Mouse (Mus musculus) MEL (cell line): ENCODE results near the gene Ccdc126.

Experiments
- CTCF ChIP-seq, 3 experiments: IDR thresholded peaks in 2 of 3; conservative IDR thresholded peaks in 1 of 3; 2 replicates each; pipeline ENCODE4 v1.5.1; 2011 to 2012; ENCODE audit warnings: low read length in 3 of 3, low read depth in 2 of 3, mild to moderate bottlenecking in 2 of 3, improper control_type of control experiment in 1 of 3, inconsistent platforms in 1 of 3, mixed read lengths in 1 of 3, moderate library complexity in 1 of 3; ENCODE audit not compliant: control insufficient read depth in 1 of 3, insufficient read depth in 1 of 3, poor library complexity in 1 of 3, severe bottlenecking in 1 of 3
- MAZ ChIP-seq: IDR thresholded peaks from 2 replicates; pipeline ENCODE4 v1.6.1; 2012; ENCODE audit warnings: low read depth, mild to moderate bottlenecking, inconsistent platforms, low read length, improper control_type of control experiment
- SMC3 ChIP-seq: IDR thresholded peaks from 2 replicates; pipeline ENCODE4 v1.6.1; 2011; ENCODE audit warnings: low read depth, low read length, improper control_type of control experiment

- TF ChIP-seq SMC3 (no peak), CTCF (IDR thresholded peaks at IDR 0.05 in 2 of 3, conservative IDR thresholded peaks at IDR 0.05 in 1 of 3; ENCODE audit: control insufficient read depth in 1 of 3, insufficient read depth in 1 of 3, low read depth in 2 of 3, low read length in 3 of 3, poor library complexity in 1 of 3, severe bottlenecking in 1 of 3) (no peak), MAZ (no peak)
Measured at GRCm38 (mm10) chr6:49324528-49324927, 5.5 kb downstream of the Ccdc126 start.
